Mouse (Mus musculus): ENCODE data around the gene Sept8. TPM values are rescaled to one million over a fixed set of nuclear protein-coding genes. Genes with fewer than 3 reads are reported as not detected.
A peak's percentile ranks its signal among the peaks of the same experiment; 100 is the strongest.

The Sept8 gene
- polyA plus RNA-seq, 2 experiments: 18.3 to 33.1 TPM

GRCm38 (mm10) chr11:53508591-53508990 lies 10.5 kb upstream of the Sept8 start:
- no peak overlapping the region for H3K9ac ChIP-seq (replicated peaks)
- H3K4me3 ChIP-seq (ENCODE audit: insufficient read depth in 1 of 2, low read depth in 2 of 2, low read length in 2 of 2): no peak overlapping the region
- H3K9me3 ChIP-seq (ENCODE audit: control insufficient read depth, low read length): no peaks in the 10 kb centered on the region
- TF ChIP-seq EP300 (IDR thresholded peaks at IDR 0.05; ENCODE audit: low read depth) (no peak), CTCF (IDR thresholded peaks at IDR 0.05; ENCODE audit: low read depth) (no peak)
- 0 out of 4 replicates have a peak, but pooled peaks cover 0 to 2% of the 10 kb centered on the region in 2 experiments for H3K4me1 ChIP-seq (replicated peaks; ENCODE audit: control insufficient read depth in 2 of 2, insufficient read depth in 2 of 2, low read length in 1 of 2)
- H3K36me3 ChIP-seq (replicated peaks; ENCODE audit: control insufficient read depth, insufficient read depth, low read depth): no peaks in the 10 kb centered on the region
- WGBS (ENCODE audit: insufficient replicate concordance): 47% methylated on average over 3 of the region's 3 CpGs
- H3K27me3 ChIP-seq (ENCODE audit: control insufficient read depth, insufficient read depth, low read length): no peaks in the 10 kb centered on the region
- no peak overlapping the region for H3K4me2 ChIP-seq (ENCODE audit: low read depth)
- no peak for DNase-seq (ENCODE audit: low read depth in 3 of 3, low spot score in 3 of 3)
- no peak for ATAC-seq (ENCODE audit: insufficient read depth)
- no peak overlapping the region for H3K27ac ChIP-seq

GRCm38 (mm10) chr11:53510351-53510750 lies 8.7 kb upstream of the Sept8 start:
- Histone ChIP-seq H3K9me3 (ENCODE audit: control insufficient read depth, low read length) (no peaks in the 10 kb centered on the region), H3K9ac (replicated peaks) (no peak overlapping the region), H3K27ac (no peak overlapping the region), H3K36me3 (replicated peaks; ENCODE audit: control insufficient read depth, insufficient read depth, low read depth) (no peaks in the 10 kb centered on the region), H3K4me3 (ENCODE audit: insufficient read depth in 1 of 2, low read depth in 2 of 2, low read length in 2 of 2) (no peak overlapping the region), H3K4me2 (ENCODE audit: low read depth) (no peak overlapping the region), H3K4me1 (replicated peaks; ENCODE audit: control insufficient read depth in 2 of 2, insufficient read depth in 2 of 2, low read length in 1 of 2) (no peaks in the 10 kb centered on the region), H3K27me3 (ENCODE audit: control insufficient read depth, insufficient read depth, low read length) (no peaks in the 10 kb centered on the region)
- ATAC-seq (ENCODE audit: insufficient read depth): no peak
- no peak for DNase-seq (ENCODE audit: low read depth in 3 of 3, low spot score in 3 of 3)
- no peak for TF ChIP-seq EP300 (IDR thresholded peaks at IDR 0.05; ENCODE audit: low read depth)
- no peak for TF ChIP-seq CTCF (IDR thresholded peaks at IDR 0.05; ENCODE audit: low read depth)
- 62% methylated on average over 5 of the region's 5 CpGs for WGBS (ENCODE audit: insufficient replicate concordance)

- H3K36me3 ChIP-seq (replicated peaks; ENCODE audit: control insufficient read depth, insufficient read depth, low read depth): no peaks in the 10 kb centered on the region
- 22% methylated on average over 8 of the region's 8 CpGs for WGBS (ENCODE audit: insufficient replicate concordance)
- no peaks in the 10 kb centered on the region for H3K27me3 ChIP-seq (ENCODE audit: control insufficient read depth, insufficient read depth, low read length)
- peak overlapping the region; percentile 37 for H3K27ac ChIP-seq
- no peak for ATAC-seq (ENCODE audit: insufficient read depth)
- no peaks in the 10 kb centered on the region for H3K9me3 ChIP-seq (ENCODE audit: control insufficient read depth, low read length)
- H3K4me1 ChIP-seq (replicated peaks; ENCODE audit: control insufficient read depth in 2 of 2, insufficient read depth in 2 of 2, low read length in 1 of 2): peaks cover 32 to 41% of the 10 kb centered on the region in 2 experiments
- H3K9ac ChIP-seq (replicated peaks): peak overlapping the region; percentile 29
- peak in 2 of 3 experiments; percentile 31 to 46 for DNase-seq (ENCODE audit: low read depth in 3 of 3, low spot score in 3 of 3)
- peak overlapping the region; percentile 51 for H3K4me2 ChIP-seq (ENCODE audit: low read depth)
- no peak for TF ChIP-seq EP300 (IDR thresholded peaks at IDR 0.05; ENCODE audit: low read depth)
- TF ChIP-seq CTCF (IDR thresholded peaks at IDR 0.05; ENCODE audit: low read depth): no peak
- H3K4me3 ChIP-seq (ENCODE audit: insufficient read depth in 1 of 2, low read depth in 2 of 2, low read length in 2 of 2): no peak overlapping the region
Observed at GRCm38 (mm10) chr11:53516775-53517627, 2.1 kb upstream of the Sept8 start.

GRCm38 (mm10) chr11:53518759-53519158 lies 298 bp upstream of the Sept8 start:
- TF ChIP-seq CTCF (IDR thresholded peaks at IDR 0.05; ENCODE audit: low read depth) (no peak), EP300 (IDR thresholded peaks at IDR 0.05; ENCODE audit: low read depth) (peak; percentile 40; the same call in 1 of the 2 replicates)
- Histone ChIP-seq H3K36me3 (replicated peaks; ENCODE audit: control insufficient read depth, insufficient read depth, low read depth) (no peaks in the 10 kb centered on the region; the same call in 1 of the 2 replicates), H3K27me3 (ENCODE audit: control insufficient read depth, insufficient read depth, low read length) (no peaks in the 10 kb centered on the region), H3K4me3 (ENCODE audit: insufficient read depth in 1 of 2, low read depth in 2 of 2, low read length in 2 of 2) (peak overlapping the region; percentile 80 to 96), H3K27ac (peak overlapping the region; percentile 95), H3K4me1 (replicated peaks; ENCODE audit: control insufficient read depth in 2 of 2, insufficient read depth in 2 of 2, low read length in 1 of 2) (peaks cover 47 to 54% of the 10 kb centered on the region in 2 experiments), H3K9ac (replicated peaks) (peak overlapping the region; percentile 98), H3K9me3 (ENCODE audit: control insufficient read depth, low read length) (no peaks in the 10 kb centered on the region), H3K4me2 (ENCODE audit: low read depth) (peak overlapping the region; percentile 98)
- 16% methylated on average over 5 of the region's 5 CpGs for WGBS (ENCODE audit: insufficient replicate concordance)
- ATAC-seq (ENCODE audit: insufficient read depth) (peak; percentile 36; the same call in 1 of the 2 replicates), DNase-seq (ENCODE audit: low read depth in 3 of 3, low spot score in 3 of 3) (peak in 2 of 3 experiments; percentile 51 to 55)

All from liver, embryonic 14.5 days (tissue).